Mouse (Mus musculus) liver, embryonic 15.5 days (tissue): Measurements from ENCODE around the gene Hes5. TPM values are rescaled to one million over a fixed set of nuclear protein-coding genes. Genes with fewer than 3 reads are reported as not detected.

Experiments used
- ATAC-seq: fragments of 200-750 bp; cut with Nextera tagmentation; 2 replicates; pipeline ENCODE4 v1.8.0; 2017; ENCODE audit warnings: moderate number of reproducible peaks, mild to moderate bottlenecking, moderate library complexity; ENCODE audit not compliant: insufficient read depth
- H3K27ac ChIP-seq: fragments of 300-500 bp; sonication (generic); replicated peaks from 2 replicates; pipeline ENCODE4 v1.5.1; 2015; ENCODE audit warnings: mild to moderate bottlenecking, inconsistent platforms
- H3K27me3 ChIP-seq: fragments of 300-500 bp; sonication (generic); 2 replicates; pipeline ENCODE4 v1.6.1; 2015; ENCODE audit warnings: mild to moderate bottlenecking, inconsistent platforms
- H3K36me3 ChIP-seq: fragments of 300-500 bp; sonication (generic); replicated peaks from 2 replicates; pipeline ENCODE4 v1.6.1; 2015; ENCODE audit warnings: moderate library complexity, mild to moderate bottlenecking, inconsistent platforms
- H3K4me1 ChIP-seq: fragments of 300-500 bp; sonication (generic); replicated peaks from 2 replicates; pipeline ENCODE4 v1.6.1; 2015; ENCODE audit warnings: inconsistent platforms
- H3K4me2 ChIP-seq: fragments of 300-500 bp; sonication (generic); 2 replicates; pipeline ENCODE4 v1.6.1; 2015; ENCODE audit warnings: moderate library complexity, mild to moderate bottlenecking, inconsistent platforms
- H3K4me3 ChIP-seq: fragments of 300-500 bp; sonication (generic); replicated peaks from 2 replicates; pipeline ENCODE4 v1.5.1; 2015; ENCODE audit warnings: mild to moderate bottlenecking, inconsistent platforms
- H3K9ac ChIP-seq: fragments of 300-500 bp; sonication (generic); 2 replicates; pipeline ENCODE4 v1.6.1; 2015; ENCODE audit warnings: moderate library complexity, mild to moderate bottlenecking, inconsistent platforms
- H3K9me3 ChIP-seq: fragments of 300-500 bp; sonication (generic); replicated peaks from 2 replicates; pipeline ENCODE4 v1.6.1; 2016; ENCODE audit warnings: inconsistent platforms
- WGBS: fragments of 180-500 bp; shearing (Covaris S2); methylation state at CpG from one replicate; pipeline ENCODE4 v1.1.7; 2015; ENCODE audit warnings: mixed read lengths; ENCODE audit not compliant: insufficient replicate concordance; 5-methylcytosine and 5-hydroxymethylcytosine counted together
- polyA plus RNA-seq: library from polyadenylated mRNA; unstranded; fragments of >200 nt; fragmentation: Nextera tagmentation; extraction: Ambion mirVana; gene quantifications from 2 replicates; pipeline ENCODE4 v1.2.1, GENCODE M21; 2015

Gene Hes5
- polyA plus RNA-seq, 1 experiment from 2014 or later, result 0.15 TPM

DNA sequence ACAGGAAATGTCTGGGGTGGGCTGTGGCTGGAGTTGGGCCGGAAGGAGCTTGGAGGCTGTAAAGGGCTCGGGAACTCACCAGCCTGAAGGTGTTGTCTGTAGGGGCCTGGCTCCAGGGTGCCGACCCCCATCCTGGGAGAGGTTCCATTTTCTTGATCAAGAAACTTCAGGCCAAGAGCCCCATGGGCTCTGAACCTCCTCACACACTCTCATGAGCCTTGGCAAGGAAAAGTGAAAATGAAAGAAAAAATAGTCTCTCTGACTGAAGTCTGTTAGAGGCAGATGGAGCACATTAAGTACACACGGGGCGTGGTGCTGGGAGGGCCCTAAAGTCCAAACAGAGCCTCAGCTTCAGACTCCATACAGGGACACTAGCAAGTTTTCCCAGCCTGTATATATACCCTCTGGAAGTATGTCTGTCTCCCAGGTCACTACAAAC, 32.8 kb upstream of the Hes5 start:
- peaks cover 43% of the 10 kb centered on the region for H3K36me3 ChIP-seq
- H3K4me1 ChIP-seq, result peaks cover 73% of the 10 kb centered on the region
- ATAC-seq, result peak; percentile 75
- peak overlapping the region; percentile 87 for H3K4me2 ChIP-seq
- H3K27me3 ChIP-seq, result no peaks in the 10 kb centered on the region
- peak overlapping the region; percentile 91 for H3K9ac ChIP-seq
- H3K4me3 ChIP-seq, result peak overlapping the region; percentile 70
- H3K27ac ChIP-seq, result peak overlapping the region; percentile 95
- WGBS, result 2% methylated on average over 5 of the region's 5 CpGs
- no peaks in the 10 kb centered on the region for H3K9me3 ChIP-seq

DNA sequence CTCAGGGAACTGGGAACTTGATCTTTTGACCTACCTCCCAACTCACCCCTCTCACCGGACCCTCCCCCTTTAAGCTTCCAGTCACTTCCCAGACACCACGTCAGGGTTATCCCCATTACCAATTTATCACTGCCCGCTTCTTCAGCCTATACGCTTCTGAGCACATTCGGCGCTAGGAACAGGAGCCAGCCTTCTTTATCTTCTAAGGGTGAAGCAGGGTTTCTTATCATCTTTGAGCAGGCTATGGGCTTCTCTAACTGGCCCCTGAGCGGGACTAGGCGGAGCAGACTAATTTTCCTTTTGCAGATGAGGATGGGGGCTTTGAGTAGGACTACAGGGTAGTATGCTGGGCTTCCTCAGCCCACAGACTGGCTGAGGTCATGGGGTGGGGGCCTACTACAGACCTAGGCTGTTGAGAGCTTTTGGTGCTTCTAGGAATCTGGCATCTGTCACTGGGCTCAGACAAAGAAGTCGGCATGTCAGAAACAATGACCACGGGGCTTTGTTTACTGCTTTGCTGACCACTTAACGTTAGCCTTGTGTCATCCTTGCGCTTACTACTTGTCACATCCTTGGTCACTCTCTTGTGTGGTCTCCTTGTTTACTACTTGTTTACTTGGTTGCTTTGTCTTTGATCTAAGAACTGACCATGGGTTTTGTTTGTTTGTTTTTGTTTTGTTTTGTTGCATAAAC, 32.2 kb upstream of the Hes5 start, which contains the start of gene Tnfrsf14:
TSS of gene Tnfrsf14 (minus strand) at position 169 of the 693 bp plus-strand sequence.
- Histone ChIP-seq H3K27me3 (no peaks in the 10 kb centered on the region), H3K9ac (peak within 1 kb of the TSS; percentile 91), H3K4me2 (peak within 1 kb of the TSS; percentile 87), H3K4me3 (peak within 1 kb of the TSS; percentile 70), H3K9me3 (no peaks in the 10 kb centered on the region), H3K36me3 (peaks cover 37% of the 10 kb centered on the region), H3K27ac (peak within 1 kb of the TSS; percentile 95), H3K4me1 (peaks cover 73% of the 10 kb centered on the region)
- WGBS, result 10% methylated on average over 12 of the region's 12 CpGs
- ATAC-seq, result peak; percentile 87

DNA sequence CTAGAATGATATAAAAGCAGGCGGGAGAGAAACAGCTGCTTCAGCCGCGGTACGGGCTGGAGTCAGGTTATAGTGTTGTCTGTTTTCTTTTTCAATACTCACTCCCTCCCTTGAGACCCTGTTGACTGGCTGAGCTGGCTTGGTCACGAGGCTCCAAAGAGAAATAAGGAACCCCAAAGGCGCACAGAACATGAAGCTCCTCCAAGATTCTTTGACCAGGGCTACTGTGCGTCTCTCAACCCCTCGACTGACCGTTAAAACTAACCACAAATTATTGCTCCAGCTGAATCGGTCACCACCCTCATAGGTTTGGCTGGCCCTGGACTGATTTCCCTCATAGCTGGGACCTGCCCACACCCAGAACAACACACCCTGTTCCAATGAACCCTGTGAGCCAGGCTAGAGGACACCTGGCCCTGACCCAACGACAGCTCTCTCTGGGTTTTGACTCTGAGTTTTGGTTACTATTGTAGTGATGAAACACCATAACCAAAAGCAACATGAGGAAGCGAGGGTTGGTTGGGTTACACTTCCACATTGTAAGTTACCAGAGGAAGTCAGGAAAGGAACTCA, 31.5 kb upstream of the Hes5 start:
- Histone ChIP-seq H3K27ac (peak overlapping the region; percentile 95), H3K9ac (peak overlapping the region; percentile 91), H3K4me2 (peak overlapping the region; percentile 87)

DNA sequence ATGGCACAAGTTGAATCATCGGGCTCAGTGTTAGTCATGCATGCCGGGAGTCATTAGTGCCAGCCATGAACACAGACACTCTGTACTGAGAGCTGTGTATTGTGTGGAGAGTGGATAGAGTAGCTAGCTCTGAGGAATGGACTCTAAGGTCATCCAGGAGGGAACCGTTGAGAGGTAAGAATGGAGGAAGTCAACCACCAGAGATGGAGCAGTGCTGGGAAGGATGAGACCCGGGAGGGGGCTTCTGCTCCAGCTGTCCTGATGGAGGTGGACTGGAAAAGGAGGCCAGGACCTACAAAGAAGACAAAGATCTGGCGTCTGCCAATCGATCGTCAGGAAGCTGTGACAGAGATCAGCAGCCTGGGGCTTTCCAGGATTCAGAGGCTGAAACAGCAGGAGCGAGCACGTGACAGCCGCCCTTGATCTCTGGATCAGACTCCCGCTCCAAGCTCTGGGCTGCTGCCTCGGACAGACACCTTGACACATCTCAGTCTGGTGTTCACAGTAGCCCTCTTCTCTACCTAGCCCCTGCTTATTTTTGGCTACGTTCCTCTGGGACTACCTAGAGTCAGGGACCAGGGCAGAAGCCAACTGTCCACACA, 27.3 kb upstream of the Hes5 start:
- Histone ChIP-seq H3K36me3 (no peaks in the 10 kb centered on the region), H3K4me2 (no peak overlapping the region), H3K4me1 (peaks cover 47% of the 10 kb centered on the region), H3K4me3 (no peak overlapping the region), H3K9ac (no peak overlapping the region), H3K27me3 (no peaks in the 10 kb centered on the region), H3K9me3 (no peaks in the 10 kb centered on the region), H3K27ac (no peak overlapping the region)
- ATAC-seq, result no peak
- WGBS, result 62% methylated on average over 13 of the region's 13 CpGs

More for the DNA sequence above, 31.5 kb upstream of the Hes5 start:
- H3K9me3 ChIP-seq, result no peaks in the 10 kb centered on the region
- ATAC-seq, result peak; percentile 76
- 21% methylated on average over 12 of the region's 12 CpGs for WGBS
- peaks cover 72% of the 10 kb centered on the region for H3K4me1 ChIP-seq
- peaks cover 30% of the 10 kb centered on the region for H3K36me3 ChIP-seq
- peak overlapping the region; percentile 70 for H3K4me3 ChIP-seq
- H3K27me3 ChIP-seq, result no peaks in the 10 kb centered on the region

DNA sequence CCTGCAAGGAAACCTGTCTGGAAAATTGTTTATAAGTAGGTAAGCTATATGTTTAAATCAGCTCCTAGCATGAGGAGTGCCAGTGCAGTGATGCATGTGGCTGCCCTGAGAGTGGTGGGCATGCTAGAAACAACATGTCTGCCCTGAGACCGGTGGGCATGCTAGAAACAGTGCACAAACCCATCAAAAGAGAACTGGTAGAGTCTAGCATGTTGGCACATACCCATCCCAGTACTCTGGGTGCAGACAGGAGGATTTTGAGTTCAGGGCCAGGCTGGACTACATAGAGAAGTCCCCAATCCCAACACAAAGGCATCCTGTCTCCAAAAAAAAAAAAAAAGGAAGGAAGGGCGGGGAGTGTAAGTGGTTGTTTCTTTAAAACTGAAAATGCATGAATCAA, 25.9 kb upstream of the Hes5 start:
- WGBS, result 76% methylated on average over 2 of the region's 2 CpGs
- H3K4me2 ChIP-seq, result no peak overlapping the region
- H3K27me3 ChIP-seq, result no peaks in the 10 kb centered on the region
- H3K9ac ChIP-seq, result no peak overlapping the region
- H3K27ac ChIP-seq, result no peak overlapping the region
- no peaks in the 10 kb centered on the region for H3K9me3 ChIP-seq
- ATAC-seq, result no peak
- peaks cover 34% of the 10 kb centered on the region for H3K4me1 ChIP-seq
- H3K4me3 ChIP-seq, result no peak overlapping the region
- H3K36me3 ChIP-seq, result no peaks in the 10 kb centered on the region

DNA sequence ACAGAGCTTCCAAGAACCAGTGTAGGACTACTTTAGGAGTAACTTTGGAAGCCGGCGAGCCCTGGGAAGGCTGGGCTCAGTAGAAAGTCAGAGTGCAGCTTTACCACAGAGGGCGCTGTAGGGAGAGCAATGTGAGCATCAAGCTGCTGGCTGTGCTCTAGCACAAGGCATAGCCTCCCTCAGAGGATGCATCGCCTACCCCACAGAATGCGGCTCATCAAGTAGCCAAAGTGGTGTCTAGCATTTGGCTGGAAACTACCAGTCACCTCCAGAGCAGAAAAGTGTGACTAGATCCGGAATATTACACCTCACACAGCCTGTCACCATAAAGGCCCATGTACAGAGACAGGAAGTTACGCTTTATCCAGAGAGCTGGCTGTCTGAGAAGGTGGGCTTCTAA, 24.9 kb upstream of the Hes5 start:
- peaks cover 26% of the 10 kb centered on the region for H3K4me1 ChIP-seq
- 87% methylated on average over 7 of the region's 7 CpGs for WGBS
- H3K27me3 ChIP-seq, result peaks cover 6% of the 10 kb centered on the region
- no peaks in the 10 kb centered on the region for H3K36me3 ChIP-seq
- H3K9ac ChIP-seq, result no peak overlapping the region
- ATAC-seq, result no peak
- H3K4me3 ChIP-seq, result no peak overlapping the region
- H3K27ac ChIP-seq, result no peak overlapping the region; the same call in 1 of the 2 replicates
- H3K4me2 ChIP-seq, result no peak overlapping the region
- no peaks in the 10 kb centered on the region for H3K9me3 ChIP-seq

DNA sequence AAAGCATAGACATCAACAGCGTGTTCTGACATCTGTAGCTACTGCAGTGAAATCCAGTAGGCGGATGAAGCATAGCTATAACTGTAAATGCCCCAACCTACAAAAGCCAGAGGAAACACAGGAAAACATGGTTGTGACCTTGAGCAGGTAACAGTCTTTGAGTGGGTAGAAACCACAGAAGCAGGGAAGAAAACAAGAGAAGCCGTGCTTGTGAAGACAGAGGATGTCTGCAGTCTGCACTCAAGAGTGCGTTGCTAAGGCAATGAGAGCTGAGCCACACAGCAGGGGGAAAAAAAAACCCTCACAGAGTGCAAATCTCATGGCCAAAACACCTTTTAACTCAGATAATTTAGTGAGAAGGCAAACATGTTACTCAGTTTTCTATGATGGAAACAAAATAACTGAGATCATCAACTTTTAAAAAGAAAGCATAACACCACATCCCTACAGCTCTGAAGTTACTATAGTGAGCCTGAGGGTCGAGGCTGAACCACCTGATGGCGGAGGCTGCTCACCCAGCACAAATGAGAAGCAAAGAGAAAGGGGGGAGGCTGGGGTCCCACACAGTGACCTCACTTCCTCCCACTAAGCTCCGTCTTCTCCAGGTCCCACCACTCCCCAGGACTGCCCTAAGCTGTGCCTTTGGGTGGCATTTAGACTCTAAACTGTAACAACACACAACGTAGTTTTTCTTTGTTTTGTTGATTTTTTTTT, 24.0 kb upstream of the Hes5 start:
- H3K27ac ChIP-seq, result no peak overlapping the region
- no peaks in the 10 kb centered on the region for H3K36me3 ChIP-seq
- peaks cover 26% of the 10 kb centered on the region for H3K4me1 ChIP-seq
- H3K9ac ChIP-seq, result no peak overlapping the region
- peaks cover 9% of the 10 kb centered on the region for H3K27me3 ChIP-seq
- no peak overlapping the region for H3K4me3 ChIP-seq
- 0 out of 2 replicates have a peak, but pooled peaks cover 1% of the 10 kb centered on the region for H3K9me3 ChIP-seq
- ATAC-seq, result no peak
- 56% methylated on average over 8 of the region's 8 CpGs for WGBS
- no peak overlapping the region for H3K4me2 ChIP-seq

DNA sequence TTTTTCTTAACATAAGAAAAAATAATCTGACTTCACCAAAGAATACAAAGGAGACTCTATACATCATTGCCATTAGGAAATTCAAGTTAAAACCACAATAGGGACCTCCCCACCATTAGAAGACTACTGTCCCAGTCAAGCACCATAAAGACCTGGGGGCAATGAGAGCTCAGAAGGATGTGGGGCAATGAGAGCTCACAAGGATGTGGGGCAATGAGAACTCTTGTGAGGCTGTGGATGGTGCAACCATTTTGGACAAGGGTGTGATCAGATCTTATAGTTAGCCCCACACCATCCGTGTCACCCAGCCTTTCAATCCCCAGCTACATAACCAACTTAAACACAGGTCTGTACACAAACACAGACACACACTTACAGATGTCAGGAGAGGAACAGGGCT, 23.0 kb upstream of the Hes5 start:
- no peak for ATAC-seq
- H3K27ac ChIP-seq, result 0 out of 2 replicates have a peak overlapping the region, but pooled peaks have one; percentile 4
- 48% methylated on average over 1 of the region's 1 CpGs for WGBS
- H3K36me3 ChIP-seq, result no peaks in the 10 kb centered on the region
- 0 out of 2 replicates have a peak, but pooled peaks cover 4% of the 10 kb centered on the region for H3K9me3 ChIP-seq
- peaks cover 23% of the 10 kb centered on the region for H3K4me1 ChIP-seq
- H3K27me3 ChIP-seq, result peaks cover 9% of the 10 kb centered on the region
- no peak overlapping the region for H3K9ac ChIP-seq
- no peak overlapping the region for H3K4me3 ChIP-seq
- no peak overlapping the region for H3K4me2 ChIP-seq

DNA sequence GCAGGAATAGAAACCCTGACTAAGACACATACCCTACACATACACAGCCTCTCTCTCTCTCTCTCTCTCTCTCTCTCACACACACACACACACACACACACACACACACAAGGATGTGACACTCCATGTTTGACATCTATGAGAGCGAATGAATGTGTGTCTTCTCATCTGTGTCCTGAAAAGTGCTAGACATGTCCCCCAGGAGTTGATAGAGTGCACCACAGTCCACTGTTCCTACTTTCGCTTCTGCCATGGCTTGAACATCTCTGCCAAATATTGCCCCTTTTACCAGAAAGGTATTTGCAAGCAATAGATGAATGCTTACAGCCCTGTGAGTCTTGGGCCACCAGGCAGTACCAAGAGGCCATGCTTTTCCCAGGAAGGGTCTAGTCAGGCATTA, 20.6 kb upstream of the Hes5 start:
- ATAC-seq, result no peak
- peaks cover 19% of the 10 kb centered on the region for H3K27me3 ChIP-seq
- H3K9ac ChIP-seq, result no peak overlapping the region
- no peak overlapping the region for H3K4me2 ChIP-seq
- WGBS, result 79% methylated on average over 2 of the region's 2 CpGs
- H3K36me3 ChIP-seq, result no peaks in the 10 kb centered on the region
- 0 out of 2 replicates have a peak, but pooled peaks cover 4% of the 10 kb centered on the region for H3K9me3 ChIP-seq
- H3K4me1 ChIP-seq, result peaks cover 15% of the 10 kb centered on the region
- H3K4me3 ChIP-seq, result no peak overlapping the region
- no peak overlapping the region for H3K27ac ChIP-seq

DNA sequence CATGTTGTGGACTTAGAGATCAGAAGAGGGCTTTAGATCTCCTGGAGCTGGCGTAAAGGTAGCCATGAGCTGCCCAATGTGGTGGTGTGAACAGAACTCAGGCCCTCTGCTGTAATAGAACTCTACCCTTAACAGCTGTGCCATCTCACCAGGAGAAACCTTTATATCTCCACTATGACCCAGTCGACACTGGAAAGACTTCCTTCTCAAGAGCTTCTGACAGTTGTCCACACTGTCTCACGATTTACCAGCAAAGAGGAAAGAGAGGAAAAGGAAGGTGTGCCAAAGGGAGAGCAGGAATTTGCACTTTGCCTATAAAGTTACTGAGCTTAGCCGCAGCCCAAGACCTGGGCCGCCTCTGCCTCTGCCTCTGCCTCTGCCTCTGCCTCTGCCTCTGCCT, 18.9 kb upstream of the Hes5 start:
- ATAC-seq, result no peak
- peaks cover 34% of the 10 kb centered on the region for H3K27me3 ChIP-seq
- H3K36me3 ChIP-seq, result no peaks in the 10 kb centered on the region
- no peak overlapping the region for H3K4me2 ChIP-seq
- 74% methylated on average over 5 of the region's 5 CpGs for WGBS
- H3K9ac ChIP-seq, result no peak overlapping the region
- H3K4me1 ChIP-seq, result peaks cover 17% of the 10 kb centered on the region
- H3K27ac ChIP-seq, result no peak overlapping the region
- no peak overlapping the region for H3K4me3 ChIP-seq
- 0 out of 2 replicates have a peak, but pooled peaks cover 4% of the 10 kb centered on the region for H3K9me3 ChIP-seq
